Mouse (Mus musculus) kidney, adult 2 months (tissue): ENCODE data around the gene Zfp74. TPM values are rescaled to one million over a fixed set of nuclear protein-coding genes. Genes with fewer than 3 reads are reported as not detected.

Experiments
- DNase-seq: peaks from one replicate; pipeline ENCODE4 v3.0.0; 2021
- H3K27ac ChIP-seq: fragments of 200-500 bp; 2 replicates; pipeline ENCODE4 v1.5.1; 2012; ENCODE audit warnings: low read depth, low read length, control low read depth, inconsistent platforms; ENCODE audit not compliant: insufficient read depth
- H3K27me3 ChIP-seq: fragments of 200-500 bp; replicated peaks from 2 replicates; pipeline ENCODE4 v1.6.1; 2012; ENCODE audit warnings: mild to moderate bottlenecking, moderate library complexity, low read length, inconsistent platforms; ENCODE audit not compliant: control insufficient read depth, insufficient read depth
- H3K36me3 ChIP-seq: fragments of 200-500 bp; 2 replicates; pipeline ENCODE4 v1.6.1; 2012; ENCODE audit warnings: mild to moderate bottlenecking, moderate library complexity, low read length, inconsistent platforms; ENCODE audit not compliant: control insufficient read depth, insufficient read depth
- H3K4me1 ChIP-seq: fragments of 200-500 bp; 2 replicates; pipeline ENCODE4 v1.6.1; 2011; ENCODE audit warnings: low read length; ENCODE audit not compliant: control insufficient read depth, insufficient read depth
- H3K4me3 ChIP-seq: fragments of 200-500 bp; 2 replicates; pipeline ENCODE4 v1.5.1; 2011; ENCODE audit warnings: mild to moderate bottlenecking, low read depth, low read length, control low read depth; ENCODE audit not compliant: insufficient read depth
- CTCF ChIP-seq: fragments of 200-500 bp; conservative IDR thresholded peaks from 2 replicates; pipeline ENCODE4 v1.5.1; 2011; ENCODE audit warnings: low read depth, mild to moderate bottlenecking, control low read depth, low read length, moderate library complexity, mixed read lengths; ENCODE audit not compliant: insufficient read depth, insufficient read length
- POLR2A ChIP-seq: fragments of 200-500 bp; IDR thresholded peaks from one replicate; pipeline ENCODE4 v1.6.1; 2011; ENCODE audit warnings: low read depth, low read length, control low read depth
- whole genome bisulfite sequencing: fragments of 180-500 bp; shearing (Covaris S2); methylation state at CpG from one replicate; pipeline ENCODE4 v1.1.7; 2018; 5-methylcytosine and 5-hydroxymethylcytosine counted together
- polyA plus RNA-seq: library from polyadenylated mRNA; depleted of rRNA; stranded (reverse); fragments of >200 nt; gene quantifications from 2 replicates; pipeline ENCODE4 v1.2.3, GENCODE M21; 2012

Zfp74 gene
- polyA plus RNA-seq, 1 experiment = 4.7 TPM

DNA sequence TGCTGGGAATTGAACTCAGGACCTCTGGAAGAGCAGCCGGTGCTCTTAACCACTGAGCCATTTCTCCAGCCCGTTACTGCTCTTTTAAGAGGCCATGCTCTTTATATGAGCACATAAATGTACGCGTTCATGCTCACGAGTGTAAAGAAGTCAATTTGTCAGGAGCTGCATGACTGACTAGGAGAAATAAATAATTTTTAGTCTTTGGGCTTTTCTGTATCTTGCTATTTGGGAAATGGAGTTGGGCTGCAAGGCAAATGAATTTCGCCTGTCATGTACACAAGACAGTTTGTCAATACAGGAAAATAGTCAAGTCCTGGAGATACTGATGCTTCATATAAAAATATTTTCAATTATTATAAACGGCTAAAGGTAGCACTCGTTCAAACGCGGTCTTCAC lies 803 bp downstream of the Zfp74 start:
- WGBS = 28% methylated on average over 10 of the region's 10 CpGs
- Histone ChIP-seq H3K27ac (peak overlapping the region; percentile 92; the same call in 1 of the 2 replicates), H3K27me3 (no peaks in the 10 kb centered on the region), H3K4me3 (peak overlapping the region; percentile 94), H3K4me1 (no peaks in the 10 kb centered on the region), H3K36me3 (no peaks in the 10 kb centered on the region)
- no peak for DNase-seq
- TF ChIP-seq POLR2A (no peak), CTCF (no peak)

DNA sequence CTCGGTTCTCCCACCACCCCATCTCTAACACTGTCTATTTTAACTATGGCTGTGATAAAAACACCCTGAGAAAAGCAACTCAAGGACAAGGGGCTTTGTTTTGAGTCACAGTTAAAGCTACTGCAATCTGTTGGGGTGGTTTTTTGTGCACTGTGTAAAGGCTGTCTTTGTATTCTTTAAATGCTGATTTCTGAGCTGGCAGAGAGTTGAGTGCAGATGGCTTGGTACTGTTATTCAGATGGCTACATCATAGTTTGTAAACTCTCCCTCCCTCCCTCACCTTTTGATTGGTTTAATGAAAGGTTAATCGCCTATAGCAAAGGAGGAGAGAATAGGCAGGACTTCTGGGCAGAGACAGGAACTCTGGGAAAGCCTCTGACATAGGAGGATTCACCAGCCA lies 9.7 kb downstream of the Zfp74 start:
- H3K27ac ChIP-seq = no peak overlapping the region
- no peak for DNase-seq
- H3K36me3 ChIP-seq = no peaks in the 10 kb centered on the region
- 83% methylated on average over 2 of the region's 2 CpGs for WGBS
- no peak overlapping the region for H3K4me3 ChIP-seq
- TF ChIP-seq POLR2A = no peak
- TF ChIP-seq CTCF = no peak
- no peaks in the 10 kb centered on the region for H3K27me3 ChIP-seq
- no peaks in the 10 kb centered on the region for H3K4me1 ChIP-seq

DNA sequence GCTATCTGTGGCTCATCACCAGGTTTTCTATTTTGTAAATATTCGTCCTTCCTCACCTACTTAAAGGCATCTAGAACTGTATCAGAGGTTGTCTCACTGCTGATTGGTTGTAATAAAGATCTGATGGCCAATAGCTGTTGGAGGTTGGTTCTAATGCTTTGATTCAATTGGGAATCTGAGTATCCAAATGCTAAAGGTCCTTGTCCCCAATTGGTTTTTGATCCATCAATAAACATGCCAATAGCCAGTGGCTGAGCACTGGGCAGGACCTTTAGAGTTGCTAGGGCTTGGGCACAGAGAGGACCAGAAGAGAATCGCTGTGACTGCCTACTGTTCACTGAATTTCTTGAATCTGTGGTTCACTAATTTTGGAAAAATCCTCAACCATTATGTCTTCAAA lies 10.2 kb downstream of the Zfp74 start:
- Histone ChIP-seq H3K36me3 (no peaks in the 10 kb centered on the region), H3K4me1 (no peaks in the 10 kb centered on the region), H3K27ac (no peak overlapping the region), H3K27me3 (no peaks in the 10 kb centered on the region), H3K4me3 (no peak overlapping the region)
- 86% methylated on average over 2 of the region's 2 CpGs for WGBS
- no peak for TF ChIP-seq POLR2A
- no peak for DNase-seq

DNA sequence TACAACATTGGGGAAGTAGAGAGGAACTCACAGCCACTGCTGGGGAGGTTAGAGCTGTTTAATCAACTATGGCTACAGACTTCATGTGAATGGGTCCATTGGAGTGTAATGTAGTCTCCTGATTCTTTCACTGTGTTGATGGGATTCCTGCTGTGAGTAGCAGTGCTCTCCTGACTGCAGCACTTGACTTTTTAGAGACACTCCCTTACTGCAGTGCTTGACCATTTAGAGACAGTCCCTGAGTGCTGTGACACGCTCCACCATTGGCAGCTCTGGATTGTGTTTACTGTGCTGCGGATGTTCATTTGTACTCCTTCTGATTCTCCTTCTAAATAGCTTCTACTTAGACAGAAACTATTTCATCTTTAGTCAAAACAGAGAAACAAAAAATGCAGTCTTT lies 11.1 kb downstream of the Zfp74 start:
- no peak for DNase-seq
- Histone ChIP-seq H3K27ac (no peak overlapping the region), H3K36me3 (no peaks in the 10 kb centered on the region), H3K4me1 (no peaks in the 10 kb centered on the region), H3K4me3 (no peak overlapping the region), H3K27me3 (no peaks in the 10 kb centered on the region)
- TF ChIP-seq CTCF = no peak
- no peak for TF ChIP-seq POLR2A
- 61% methylated on average over 2 of the region's 2 CpGs for WGBS

DNA sequence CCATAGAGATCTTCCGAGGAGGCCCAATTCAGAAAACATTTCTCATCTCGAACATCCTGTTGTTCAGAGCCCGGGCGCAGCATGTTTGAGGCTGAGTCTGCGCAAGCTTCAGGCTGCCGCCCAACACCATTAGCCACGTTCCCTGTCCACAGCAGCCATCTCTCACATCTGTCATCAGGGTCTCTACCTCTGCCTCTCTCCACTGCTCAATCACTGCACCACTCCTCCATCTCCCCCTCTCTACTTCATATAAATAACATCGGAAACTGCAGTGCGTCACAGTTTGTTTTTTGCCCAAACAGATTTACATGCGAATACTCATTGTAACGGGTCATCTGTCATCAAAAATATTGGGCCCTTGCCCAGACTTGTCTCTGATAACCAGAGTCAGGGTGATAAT lies 12.9 kb downstream of the Zfp74 start:
- no peak for DNase-seq
- WGBS = 87% methylated on average over 11 of the region's 11 CpGs
- peaks cover 2% of the 10 kb centered on the region for H3K36me3 ChIP-seq
- TF ChIP-seq CTCF = no peak
- TF ChIP-seq POLR2A = no peak
- H3K4me3 ChIP-seq = no peak overlapping the region
- no peaks in the 10 kb centered on the region for H3K4me1 ChIP-seq
- H3K27me3 ChIP-seq = no peaks in the 10 kb centered on the region
- H3K27ac ChIP-seq = no peak overlapping the region

DNA sequence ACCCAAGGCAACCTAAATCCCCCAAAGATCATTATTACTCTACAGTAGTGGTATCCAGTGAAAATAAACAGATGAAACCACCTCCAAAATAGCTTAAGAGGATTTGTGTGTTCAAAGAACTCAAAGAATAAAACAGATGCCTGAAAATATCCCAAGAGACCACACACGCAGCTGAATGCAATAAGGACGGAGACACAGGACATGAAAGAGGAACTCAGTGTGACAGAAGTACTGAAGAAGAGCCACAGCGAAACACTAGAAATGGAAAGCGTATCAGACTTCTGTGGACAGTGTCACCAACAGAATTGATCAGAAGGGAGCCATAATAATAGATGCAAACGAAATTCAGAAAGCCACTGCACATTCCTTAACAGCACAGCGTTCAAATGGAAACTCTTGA lies 15.0 kb downstream of the Zfp74 start:
- H3K36me3 ChIP-seq = peaks cover 7% of the 10 kb centered on the region
- TF ChIP-seq POLR2A (no peak), CTCF (no peak)
- H3K27me3 ChIP-seq = no peaks in the 10 kb centered on the region
- H3K4me3 ChIP-seq = no peak overlapping the region
- 92% methylated on average over 6 of the region's 6 CpGs for WGBS
- DNase-seq = no peak
- H3K4me1 ChIP-seq = no peaks in the 10 kb centered on the region
- H3K27ac ChIP-seq = no peak overlapping the region

DNA sequence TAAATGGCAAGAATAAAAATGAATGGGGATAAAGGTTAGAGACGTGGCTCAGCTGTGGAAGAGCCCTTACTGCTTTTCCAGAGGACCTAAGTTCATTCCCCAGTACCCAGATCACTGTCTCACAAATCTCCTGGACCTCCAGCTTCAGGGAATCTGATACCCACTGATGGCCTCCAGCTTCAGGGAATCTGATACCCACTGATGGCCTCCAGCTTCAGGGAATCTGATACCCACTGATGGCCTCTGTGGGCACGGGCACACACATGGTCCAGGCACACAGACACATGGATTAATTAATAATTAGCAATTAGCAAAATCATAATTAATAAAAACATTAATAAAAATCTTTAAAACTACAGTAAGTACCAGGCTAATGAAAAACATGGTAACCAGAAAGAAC lies 31.1 kb downstream of the Zfp74 start:
- 40% methylated on average over 2 of the region's 2 CpGs for WGBS
- Histone ChIP-seq H3K27me3 (no peaks in the 10 kb centered on the region), H3K36me3 (no peaks in the 10 kb centered on the region), H3K4me1 (no peaks in the 10 kb centered on the region), H3K27ac (no peak overlapping the region), H3K4me3 (no peak overlapping the region)
- TF ChIP-seq POLR2A = no peak
- no peak for TF ChIP-seq CTCF
- no peak for DNase-seq

DNA sequence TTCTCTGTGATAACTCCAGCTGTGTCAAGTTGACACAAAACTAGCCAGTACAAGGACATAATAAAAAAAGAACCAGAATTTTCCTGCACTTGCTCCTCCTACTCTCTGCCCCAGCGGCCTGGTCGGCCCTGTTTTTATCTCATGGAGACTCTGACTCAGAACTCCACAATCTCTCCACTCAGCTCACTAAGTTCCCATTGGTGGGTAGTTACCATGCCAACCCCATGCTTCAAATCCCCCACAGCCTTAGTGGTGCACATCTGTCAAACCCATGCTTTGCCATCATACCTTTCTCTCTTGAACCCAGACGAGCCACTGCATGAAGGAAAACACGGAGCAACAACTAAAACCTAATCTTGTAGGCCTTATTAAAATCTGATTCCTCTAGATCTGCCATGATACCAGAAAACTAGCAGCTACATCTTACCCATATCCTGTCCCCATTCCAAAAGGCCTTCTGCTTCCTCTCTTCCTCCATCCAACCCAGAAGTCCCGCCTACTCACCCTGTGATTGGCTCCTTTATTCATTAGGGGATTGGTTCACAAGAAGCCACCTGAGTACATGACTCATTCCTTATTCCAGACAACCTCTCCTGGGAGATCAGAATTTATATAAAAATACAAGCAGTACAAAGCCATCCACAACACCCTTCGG lies 32.3 kb downstream of the Zfp74 start:
- no peak for DNase-seq
- TF ChIP-seq CTCF (no peak), POLR2A (no peak)
- H3K4me3 ChIP-seq = no peak overlapping the region
- no peak overlapping the region for H3K27ac ChIP-seq
- H3K36me3 ChIP-seq = no peaks in the 10 kb centered on the region
- 82% methylated on average over 6 of the region's 6 CpGs for WGBS
- H3K27me3 ChIP-seq = no peaks in the 10 kb centered on the region
- H3K4me1 ChIP-seq = no peaks in the 10 kb centered on the region
